Mouse (Mus musculus) limb, embryonic 15.5 days (tissue): ENCODE results near the gene Cntnap5c. TPM values are rescaled to one million over a fixed set of nuclear protein-coding genes. Genes with fewer than 3 reads are reported as not detected.

Source experiments
- ATAC-seq: fragments of 200-750 bp; cut with Nextera tagmentation; 2 replicates; pipeline ENCODE4 v1.8.0; 2017; ENCODE audit warnings: low read depth, moderate TSS enrichment; ENCODE audit not compliant: insufficient number of reproducible peaks, low FRiP score, low TSS enrichment
- H3K27ac ChIP-seq: fragments of 300-500 bp; sonication (generic); 2 replicates; pipeline ENCODE4 v1.5.1; 2015; ENCODE audit warnings: moderate library complexity, mild to moderate bottlenecking, inconsistent platforms
- H3K27me3 ChIP-seq: fragments of 300-500 bp; sonication (generic); 2 replicates; pipeline ENCODE4 v1.6.1; 2015; ENCODE audit warnings: inconsistent platforms
- H3K36me3 ChIP-seq: fragments of 300-500 bp; sonication (generic); 2 replicates; pipeline ENCODE4 v1.6.1; 2015; ENCODE audit warnings: inconsistent platforms
- H3K4me1 ChIP-seq: fragments of 300-500 bp; sonication (generic); 2 replicates; pipeline ENCODE4 v1.6.1; 2015; ENCODE audit warnings: inconsistent platforms
- H3K4me2 ChIP-seq: fragments of 300-500 bp; sonication (generic); 2 replicates; pipeline ENCODE4 v1.6.1; 2015; ENCODE audit warnings: mild to moderate bottlenecking, inconsistent platforms
- H3K4me3 ChIP-seq: fragments of 300-500 bp; sonication (generic); 2 replicates; pipeline ENCODE4 v1.5.1; 2015; ENCODE audit warnings: mild to moderate bottlenecking, inconsistent platforms
- H3K9ac ChIP-seq: fragments of 300-500 bp; sonication (generic); 2 replicates; pipeline ENCODE4 v1.6.1; 2015; ENCODE audit warnings: inconsistent platforms
- H3K9me3 ChIP-seq: fragments of 300-500 bp; sonication (generic); 2 replicates; pipeline ENCODE4 v1.6.1; 2016; ENCODE audit warnings: inconsistent platforms
- WGBS: fragments of 180-500 bp; shearing (Covaris S2); methylation state at CpG from one replicate; pipeline ENCODE4 v1.1.7; 2015; 5-methylcytosine and 5-hydroxymethylcytosine counted together
- polyA plus RNA-seq: library from polyadenylated mRNA; unstranded; fragments of >200 nt; fragmentation: Nextera tagmentation; extraction: Ambion mirVana; gene quantifications from 2 replicates; pipeline ENCODE4 v1.2.1, GENCODE M21; 2015

The Cntnap5c gene
- polyA plus RNA-seq, 1 experiment from 2014 or later, result not detected

DNA sequence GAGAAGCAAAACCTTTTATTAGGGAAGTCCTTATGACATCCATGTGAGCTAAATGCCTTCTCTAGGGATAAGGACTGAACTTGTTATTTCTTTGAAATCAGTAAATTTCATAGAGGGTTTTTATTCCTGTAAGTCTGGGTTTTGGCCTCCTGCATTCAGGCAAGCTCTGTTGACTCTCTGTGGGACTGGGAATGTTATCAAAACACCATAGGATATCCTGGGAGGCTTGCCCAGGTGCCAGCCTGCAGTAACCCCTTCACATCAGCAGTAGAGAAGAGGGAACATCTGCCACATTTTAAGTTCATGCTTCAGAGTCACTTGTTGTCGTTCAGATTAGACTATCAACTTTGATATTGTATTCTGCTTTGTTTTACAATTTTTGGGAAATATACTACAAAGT is 639.4 kb downstream of the Cntnap5c start:
- 71% methylated on average over 1 of the region's 1 CpGs for WGBS
- Histone ChIP-seq H3K4me2 (no peak overlapping the region), H3K9me3 (no peaks in the 10 kb centered on the region), H3K27me3 (no peaks in the 10 kb centered on the region), H3K4me3 (no peak overlapping the region), H3K9ac (no peak overlapping the region), H3K4me1 (no peaks in the 10 kb centered on the region), H3K27ac (no peak overlapping the region), H3K36me3 (no peaks in the 10 kb centered on the region)
- no peak for ATAC-seq

- Histone ChIP-seq H3K4me1 (no peaks in the 10 kb centered on the region), H3K4me2 (no peak overlapping the region), H3K36me3 (no peaks in the 10 kb centered on the region), H3K27me3 (no peaks in the 10 kb centered on the region), H3K27ac (no peak overlapping the region), H3K4me3 (no peak overlapping the region), H3K9ac (no peak overlapping the region), H3K9me3 (no peaks in the 10 kb centered on the region)
- ATAC-seq, result no peak
Observed at GRCm38 (mm10) chr17:58437443-58437842, 668.1 kb downstream of the Cntnap5c start.

Other genes with a start within 250 kb of the Cntnap5c start
- not detected in 2 replicates for gene Vmn2r120, start 224.1 kb upstream of the Cntnap5c start, polyA plus RNA-seq
- gene Gm21834, start 27.4 kb upstream of the Cntnap5c start, polyA plus RNA-seq, result not detected in 2 replicates